Mouse (Mus musculus): Measurements from ENCODE around the gene Arl15.

DNA sequence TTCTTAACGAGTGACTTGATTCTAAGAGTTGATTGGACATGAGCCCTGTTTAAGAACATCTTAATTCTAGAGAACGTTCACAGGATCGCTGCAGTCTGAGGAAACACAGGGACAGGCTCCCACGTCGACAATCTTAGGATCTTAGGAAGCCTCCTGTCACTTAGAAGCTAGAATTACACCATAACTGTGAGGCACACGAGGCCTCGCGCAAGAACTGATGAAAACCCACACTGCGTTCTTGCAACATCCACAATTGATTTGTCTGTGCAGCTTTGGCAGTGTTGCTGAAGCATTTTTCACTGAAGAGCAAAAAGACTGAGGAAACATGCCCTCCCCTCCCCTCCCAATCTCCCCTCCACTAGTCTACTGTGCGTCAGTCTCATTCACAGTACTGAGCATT is 196.4 kb downstream of the Arl15 start:
- TF ChIP-seq CTCF (IDR thresholded peaks at IDR 0.05; ENCODE audit: borderline replicate concordance, extremely low read depth, insufficient read depth, insufficient read length) (no peak), POLR2A (IDR thresholded peaks at IDR 0.05; ENCODE audit: borderline replicate concordance, extremely low read depth, insufficient read depth, insufficient read length, poor library complexity, severe bottlenecking) (no peak)

All from brain, embryonic 14.5 days (tissue).